In the genomic region with DNA sequence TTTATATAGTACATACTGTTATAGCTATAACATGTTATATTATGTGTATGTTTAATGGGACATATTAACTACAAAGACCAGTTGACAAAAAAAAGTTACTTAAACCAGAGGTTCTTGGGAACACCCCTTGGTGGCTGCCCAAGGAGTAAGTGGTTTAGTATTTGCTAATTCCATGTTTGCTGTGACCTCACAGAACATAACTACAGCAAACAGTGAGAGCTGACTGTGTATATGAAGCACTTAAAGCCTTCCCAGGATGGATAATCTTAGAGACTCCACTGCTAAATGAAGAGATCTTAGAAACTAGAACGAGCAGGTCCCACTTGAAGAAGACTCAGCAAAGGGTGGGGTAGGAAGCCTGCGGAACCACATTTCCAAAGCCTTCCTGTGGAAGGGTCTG, we compare ENCODE assay signal across 32 mouse cellular contexts.
"Had no signal": no experiment of that assay in that cellular context is flagged by ENCODE, and none has a peak within 500 bp of the region (broad histone marks: within the 10 kb centered on the region; RNA-seq: fewer than 3 reads in every experiment).

No protein-coding gene starts in this region.

- ATAC-seq: hindbrain, embryonic 16.5 days; hindbrain, postnatal 0 days had no signal

- H3K4me2 ChIP-seq: heart, embryonic 11.5 days; heart, embryonic 12.5 days; heart, embryonic 13.5 days; heart, embryonic 15.5 days; hindbrain, embryonic 12.5 days; hindbrain, embryonic 13.5 days; hindbrain, embryonic 14.5 days; hindbrain, embryonic 15.5 days; intestine, embryonic 15.5 days; kidney, embryonic 15.5 days had no signal

- H3K9me3 ChIP-seq: heart, embryonic 10.5 days; heart, embryonic 12.5 days; heart, embryonic 13.5 days; heart, embryonic 15.5 days; hindbrain, embryonic 10.5 days; hindbrain, embryonic 12.5 days; hindbrain, embryonic 13.5 days; hindbrain, embryonic 15.5 days; intestine, embryonic 15.5 days; kidney, embryonic 15.5 days had no signal

- H3K27me3 ChIP-seq: heart, embryonic 12.5 days; heart, embryonic 13.5 days; heart, embryonic 15.5 days; hindbrain, embryonic 12.5 days; hindbrain, embryonic 13.5 days; hindbrain, embryonic 15.5 days; intestine, embryonic 15.5 days; kidney, embryonic 15.5 days had no signal

- H3K27ac ChIP-seq: heart, embryonic 10.5 days; heart, embryonic 13.5 days; heart, embryonic 15.5 days; hindbrain, embryonic 10.5 days; hindbrain, embryonic 12.5 days; hindbrain, embryonic 13.5 days; hindbrain, embryonic 14.5 days; hindbrain, embryonic 15.5 days; hindbrain, postnatal 0 days; intestine, embryonic 15.5 days; kidney, embryonic 15.5 days; kidney, postnatal 0 days; layer of hippocampus, adult 2 months had no signal

- H3K9ac ChIP-seq: heart, embryonic 12.5 days; heart, embryonic 13.5 days; heart, embryonic 15.5 days; hindbrain, embryonic 12.5 days; hindbrain, embryonic 13.5 days; hindbrain, embryonic 14.5 days; hindbrain, embryonic 15.5 days; intestine, embryonic 15.5 days; kidney, embryonic 15.5 days had no signal

- H3K4me3 ChIP-seq: heart, embryonic 10.5 days; heart, embryonic 12.5 days; heart, embryonic 13.5 days; heart, embryonic 15.5 days; hindbrain, embryonic 10.5 days; hindbrain, embryonic 12.5 days; hindbrain, embryonic 13.5 days; hindbrain, embryonic 15.5 days; intestine, embryonic 15.5 days; kidney, embryonic 15.5 days; layer of hippocampus, adult 2 months had no signal

- H3K4me1 ChIP-seq: heart, embryonic 15.5 days; hindbrain, embryonic 12.5 days; hindbrain, embryonic 13.5 days; hindbrain, embryonic 15.5 days had no signal

- H3K36me3 ChIP-seq: heart, embryonic 10.5 days; heart, embryonic 12.5 days; heart, embryonic 13.5 days; heart, embryonic 15.5 days; hindbrain, embryonic 10.5 days; hindbrain, embryonic 12.5 days; hindbrain, embryonic 13.5 days; hindbrain, embryonic 15.5 days; intestine, embryonic 15.5 days; kidney, embryonic 15.5 days had no signal

- DNase-seq: heart, postnatal 10 days; heart, postnatal 14 days; heart, postnatal 36 days; heart, postnatal 4 days; kidney, adult 11 months; kidney, adult 18-20 months; kidney, adult 2 months; kidney, adult 8-10 months; kidney, adult 9 months; kidney, postnatal 10 days; kidney, postnatal 14 days; kidney, postnatal 25 days; kidney, postnatal 36 days; kidney, postnatal 4 days; layer of hippocampus, adult 9-11 months; layer of hippocampus, postnatal 36 days had no signal
